Mouse (Mus musculus) layer of hippocampus, postnatal 10 days (tissue): ENCODE data around the gene Pus3. TPM values are rescaled to one million over a fixed set of nuclear protein-coding genes. Genes with fewer than 3 reads are reported as not detected.

Experiments used
- total RNA-seq, 2 experiments: library from RNA; stranded (reverse); gene quantifications; 2 replicates each; pipeline ENCODE4 v1.2.3; 2021

The Pus3 gene
- total RNA-seq, 2 experiments from 2014 or later, result 12.0 to 13.4 TPM

Other genes starting within 250 kb of the Pus3 start
- 10 to 100 TPM in 1 of 2 experiments, 1 to 10 TPM in 1; 9.8 to 11.5 TPM for gene Cdon, start 137.5 kb upstream of the Pus3 start, total RNA-seq
- gene Gm1113, start 40.3 kb upstream of the Pus3 start, total RNA-seq, result not detected
- gene Ddx25, start 67 bp upstream of the Pus3 start, total RNA-seq, result 10 to 100 TPM; 15.2 to 16.1 TPM
- 1 to 10 TPM; 1.5 to 2.3 TPM for gene Pate2, start 11.7 kb downstream of the Pus3 start, total RNA-seq
- gene Hyls1, start 11.8 kb downstream of the Pus3 start, total RNA-seq, result 10 to 100 TPM; 12.5 to 14.6 TPM
- gene Pate4, start 53.3 kb downstream of the Pus3 start, total RNA-seq, result not detected
- not detected for gene Pate3, start 89.6 kb downstream of the Pus3 start, total RNA-seq
- gene Pate1, start 128.8 kb downstream of the Pus3 start, total RNA-seq, result not detected
- not detected for gene Gm17677, start 182.5 kb downstream of the Pus3 start, total RNA-seq
- gene Gm17727, start 219.5 kb downstream of the Pus3 start, total RNA-seq, result not detected
- gene Gm27235, start 231.5 kb downstream of the Pus3 start, total RNA-seq, result not detected
- gene D730048I06Rik, start 231.5 kb downstream of the Pus3 start, total RNA-seq, result not detected